Mouse (Mus musculus): ENCODE results near the gene Gpr4.

DNA sequence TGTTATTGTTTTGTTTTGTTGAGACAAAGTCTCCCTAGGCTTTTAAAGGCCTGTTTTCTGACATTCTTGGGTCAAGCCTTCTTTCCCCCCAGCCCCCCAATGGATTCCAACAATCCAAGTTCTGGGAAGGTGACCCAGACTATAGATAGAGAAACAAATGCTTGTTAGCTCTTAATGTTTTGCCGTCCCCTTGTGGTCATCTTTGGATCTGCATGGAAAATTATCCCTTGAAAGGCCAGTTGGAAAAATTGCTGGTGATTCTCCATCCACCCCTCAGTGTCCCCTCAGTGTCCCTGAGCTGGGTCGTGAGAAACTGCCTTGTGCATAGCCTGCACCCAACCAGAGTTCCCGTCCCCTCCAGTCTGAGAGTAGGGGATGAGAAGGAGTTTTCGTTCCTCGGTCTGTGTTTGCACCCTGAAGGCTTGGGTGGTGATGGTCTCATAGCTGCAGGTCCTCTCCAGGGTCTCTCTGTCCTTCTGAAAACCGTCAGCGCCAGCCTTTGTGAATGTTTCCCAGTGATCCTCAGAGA is 3.3 kb upstream of the Gpr4 start:
- TF ChIP-seq GATA1 (IDR thresholded peaks at IDR 0.05; ENCODE audit: low read length) (no peak), TAL1 (IDR thresholded peaks at IDR 0.05; ENCODE audit: low read length) (no peak)
